Mouse (Mus musculus) fibroblast of lung, adult 2 months (primary cell): ENCODE results near the gene Cdk2ap1.
"Not testable (repeated sequence)": the region's sequence is repeated elsewhere in the genome, so short reads cannot be mapped to it uniquely, and the experiment has no call there.

Experiments used
- DNase-seq: peaks from one replicate; pipeline ENCODE4 v3.0.0-alpha.2; 2011; ENCODE audit warnings: low read depth

Gene Cdk2ap1

DNA sequence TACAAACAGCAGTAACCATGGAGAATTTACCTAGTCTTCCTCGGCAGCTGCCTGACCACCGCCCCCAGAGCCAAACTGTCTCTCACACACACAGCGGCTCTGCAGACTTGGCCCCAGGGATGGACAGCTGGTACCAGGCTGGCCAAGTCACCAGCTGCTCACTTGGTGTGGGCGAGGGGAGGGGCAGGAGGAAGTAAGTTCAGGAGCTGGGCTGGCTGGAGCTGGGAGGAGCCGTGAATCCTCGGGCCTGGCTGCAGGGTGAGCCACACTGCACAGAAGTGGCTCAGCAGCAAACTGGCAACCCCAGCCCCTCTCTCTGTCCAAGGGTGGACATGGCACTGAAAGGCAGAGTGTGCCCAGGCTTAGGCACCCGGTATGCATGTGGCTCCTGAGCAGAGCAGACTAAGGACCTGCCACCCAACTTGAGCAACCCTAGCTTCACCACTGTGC lies 11.7 kb downstream of the Cdk2ap1 start:
- peak; percentile 70 for DNase-seq

GRCm38 (mm10) chr5:124350350-124350749 lies 12.5 kb downstream of the Cdk2ap1 start:
- DNase-seq = no peak

- DNase-seq = no peak
Measured at GRCm38 (mm10) chr5:124349196-124349595, 13.7 kb downstream of the Cdk2ap1 start.

GRCm38 (mm10) chr5:124342897-124343296 lies 20.0 kb downstream of the Cdk2ap1 start:
- DNase-seq = no peak

GRCm38 (mm10) chr5:124341753-124342339 lies 21.0 kb downstream of the Cdk2ap1 start:
- not testable (repeated sequence) for DNase-seq

GRCm38 (mm10) chr5:124338791-124339190 lies 24.1 kb downstream of the Cdk2ap1 start:
- no peak for DNase-seq

DNA sequence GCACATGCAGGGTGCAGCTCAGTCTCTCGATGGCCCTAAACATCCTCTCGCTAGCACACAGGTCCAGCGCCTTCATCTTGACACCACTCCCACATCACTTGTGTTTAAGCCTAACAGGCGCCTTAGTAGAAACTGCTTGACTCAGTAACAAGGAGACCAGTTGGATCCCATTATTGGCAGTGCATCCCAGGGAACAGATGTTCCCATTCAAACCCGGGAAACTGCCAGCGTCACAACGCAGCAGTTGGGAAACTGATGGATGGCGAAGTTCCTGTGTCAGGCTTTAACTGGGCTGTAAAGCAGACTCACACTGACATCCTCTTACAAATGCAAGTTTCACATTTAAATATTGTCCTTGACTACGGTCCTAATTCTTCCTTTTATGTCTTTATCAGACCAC lies 25.0 kb downstream of the Cdk2ap1 start:
- no peak for DNase-seq

DNA sequence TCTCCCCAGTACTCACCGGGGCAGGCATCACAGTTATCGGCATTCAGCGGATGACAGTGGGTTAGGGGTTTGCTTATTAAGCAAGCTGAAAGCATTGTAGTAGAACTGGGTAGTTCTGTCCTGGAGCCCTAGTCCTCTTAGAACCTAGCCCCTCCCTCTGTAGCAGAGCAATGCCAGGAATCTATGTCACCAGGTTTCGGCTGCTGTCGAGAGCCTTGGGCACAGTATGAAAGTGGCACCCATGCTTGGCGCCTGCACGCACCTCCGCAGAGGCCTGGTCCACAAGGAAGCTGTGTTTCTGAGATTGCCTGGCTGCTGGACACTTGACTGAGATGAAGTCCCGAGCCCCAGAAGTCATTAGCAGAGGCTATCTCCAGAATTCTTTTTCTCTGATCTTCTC lies 25.8 kb downstream of the Cdk2ap1 start:
- no peak for DNase-seq

DNA sequence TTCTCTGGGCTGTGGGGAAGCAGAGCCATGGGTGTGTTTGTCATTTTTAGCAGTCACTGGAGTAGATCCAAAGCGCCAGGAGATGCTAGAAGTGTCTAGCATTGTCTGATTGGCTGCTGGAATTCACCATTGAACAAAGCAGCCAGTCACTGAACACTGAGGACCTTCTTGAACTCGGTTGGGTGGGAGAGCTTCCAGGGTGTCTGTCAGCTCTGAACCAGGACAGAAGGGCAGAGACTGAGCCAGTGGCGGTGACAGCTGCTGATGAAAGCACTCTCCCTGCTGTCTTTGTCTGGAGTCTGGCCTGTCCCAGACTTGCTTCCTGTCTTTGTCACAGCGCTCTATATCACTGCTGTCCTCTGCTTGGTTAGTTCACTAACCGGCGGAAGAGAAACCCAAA lies 28.5 kb downstream of the Cdk2ap1 start:
- no peak for DNase-seq

DNA sequence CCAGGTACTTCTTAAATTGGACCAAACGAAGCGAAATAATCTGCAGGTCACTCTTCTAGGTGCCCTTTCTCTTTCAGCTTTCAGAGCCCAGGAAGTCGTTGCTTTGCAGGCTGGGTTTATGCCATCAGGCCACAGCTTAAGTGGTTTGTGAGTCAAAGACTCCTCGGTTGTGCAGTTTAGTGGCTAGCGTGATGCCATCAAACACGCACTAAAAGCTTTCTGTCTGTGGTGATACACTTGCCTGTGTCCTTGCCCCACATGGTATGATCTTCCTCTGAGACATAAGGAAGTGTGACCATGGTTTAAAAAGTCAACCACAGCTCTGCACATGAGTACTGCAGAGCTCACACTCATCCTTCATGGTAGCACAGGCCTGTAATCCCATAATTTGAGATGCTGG lies 32.8 kb downstream of the Cdk2ap1 start:
- DNase-seq = no peak

DNA sequence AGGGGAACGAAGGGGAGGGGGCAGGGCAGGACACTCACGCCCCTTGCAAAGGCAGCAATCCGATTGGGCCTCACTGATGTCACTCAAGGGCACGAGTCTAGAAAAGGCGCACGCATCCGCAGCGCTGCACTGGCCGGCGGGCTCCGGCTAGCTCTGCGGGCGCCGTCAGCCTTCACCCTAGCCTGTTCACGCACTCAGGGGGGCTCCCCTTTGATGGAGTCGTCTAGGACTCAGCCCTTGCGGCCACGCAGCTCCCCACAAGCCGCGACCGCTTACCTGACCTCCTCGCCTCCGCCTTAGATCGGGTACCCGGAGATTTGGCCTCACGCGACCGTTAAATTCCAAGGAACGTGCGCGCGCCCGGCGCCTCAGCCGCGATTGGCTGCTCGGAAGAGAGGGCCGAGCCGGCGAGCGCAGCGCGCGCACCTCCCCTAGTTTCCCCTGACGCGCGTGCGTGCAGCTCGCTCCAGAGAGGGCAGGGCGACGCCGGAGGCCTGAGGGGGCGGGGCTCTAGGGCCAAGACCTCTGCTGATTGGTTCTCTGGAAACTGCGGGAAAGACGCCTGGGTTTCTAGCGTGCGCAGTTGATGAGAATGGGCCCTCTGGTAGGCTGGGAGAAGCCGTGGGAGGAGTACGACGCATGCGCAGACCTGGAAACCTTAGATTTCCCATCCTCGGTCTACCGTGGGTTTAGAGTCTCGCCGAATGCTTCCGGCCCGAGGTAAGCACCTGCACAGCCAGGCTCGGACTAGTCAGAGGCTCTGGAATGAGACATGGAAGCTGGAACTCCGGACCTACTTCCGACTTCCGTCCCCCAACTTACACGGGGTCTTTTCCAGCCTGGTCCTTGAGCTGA lies 35.1 kb downstream of the Cdk2ap1 start, which contains the start of the genes Mphosph9 and 2810006K23Rik:
TSS of gene Mphosph9 (minus strand) at position 463 of the 855 bp plus-strand sequence.
TSS of gene 2810006K23Rik (plus strand) at position 580 of the 855 bp plus-strand sequence.
- DNase-seq = peak; percentile 99

GRCm38 (mm10) chr5:124326829-124327228 lies 36.1 kb downstream of the Cdk2ap1 start:
- no peak for DNase-seq

DNA sequence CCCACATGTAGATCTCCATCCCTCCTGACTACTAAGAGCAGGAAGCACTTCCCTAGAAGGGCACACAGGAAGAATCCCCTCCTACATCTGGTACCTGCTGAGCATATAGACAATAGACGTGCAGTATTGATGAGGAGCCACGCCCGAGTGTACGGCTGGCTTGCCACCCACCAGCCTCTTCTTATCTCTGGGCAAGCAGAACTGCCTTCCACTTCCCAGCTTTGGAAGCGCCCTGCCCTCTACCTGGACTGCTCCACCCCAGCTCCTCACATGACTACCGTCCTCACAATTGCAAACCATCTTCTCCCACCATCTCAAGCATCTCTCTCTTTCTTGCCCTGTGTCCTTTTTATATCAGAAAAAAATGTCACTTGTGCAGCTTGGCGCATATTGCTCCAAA lies 45.2 kb downstream of the Cdk2ap1 start:
- DNase-seq = no peak

GRCm38 (mm10) chr5:124315941-124316340 lies 46.9 kb downstream of the Cdk2ap1 start:
- no peak for DNase-seq

GRCm38 (mm10) chr5:124315498-124315897 lies 47.4 kb downstream of the Cdk2ap1 start:
- no peak for DNase-seq

DNA sequence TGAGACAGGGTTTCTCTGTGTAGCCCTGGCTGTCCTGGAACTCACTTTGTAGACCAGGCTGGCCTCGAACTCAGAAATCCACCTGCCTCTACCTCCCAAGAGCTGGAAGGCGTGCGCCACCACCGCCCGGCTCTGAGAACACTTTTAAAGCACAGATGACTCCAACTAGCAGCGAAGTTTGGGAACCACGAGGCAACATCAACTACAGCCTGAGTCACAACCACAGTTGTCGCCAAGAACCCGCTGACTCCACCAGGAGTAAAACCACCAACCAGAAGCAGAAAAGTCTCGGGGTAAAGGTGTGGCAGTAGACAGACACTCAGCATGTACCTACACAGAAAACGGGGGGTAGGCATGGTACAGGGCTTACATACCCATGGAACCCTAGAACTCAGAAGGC lies 52.8 kb downstream of the Cdk2ap1 start:
- no peak for DNase-seq

GRCm38 (mm10) chr5:124309155-124309554 lies 53.7 kb downstream of the Cdk2ap1 start:
- no peak for DNase-seq

DNA sequence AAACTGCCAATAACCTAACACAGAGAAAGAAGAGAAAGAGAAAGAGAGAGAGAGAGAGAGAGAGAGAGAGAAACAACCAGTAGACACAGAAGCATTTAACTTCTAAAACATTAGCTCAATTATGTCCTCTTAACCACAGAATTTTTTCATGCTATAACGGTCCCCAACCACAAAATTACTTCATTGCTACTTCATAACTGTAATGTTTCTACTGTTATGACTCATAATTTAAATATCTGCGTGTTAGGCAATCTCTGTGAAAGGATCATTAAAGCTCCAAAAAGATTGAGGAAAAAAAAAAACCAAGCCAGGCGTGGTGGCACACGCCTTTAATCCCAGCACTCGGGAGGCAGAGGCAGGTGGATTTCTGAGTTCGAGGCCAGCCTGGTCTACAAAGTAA lies 60.0 kb downstream of the Cdk2ap1 start:
- DNase-seq = peak; percentile 51

DNA sequence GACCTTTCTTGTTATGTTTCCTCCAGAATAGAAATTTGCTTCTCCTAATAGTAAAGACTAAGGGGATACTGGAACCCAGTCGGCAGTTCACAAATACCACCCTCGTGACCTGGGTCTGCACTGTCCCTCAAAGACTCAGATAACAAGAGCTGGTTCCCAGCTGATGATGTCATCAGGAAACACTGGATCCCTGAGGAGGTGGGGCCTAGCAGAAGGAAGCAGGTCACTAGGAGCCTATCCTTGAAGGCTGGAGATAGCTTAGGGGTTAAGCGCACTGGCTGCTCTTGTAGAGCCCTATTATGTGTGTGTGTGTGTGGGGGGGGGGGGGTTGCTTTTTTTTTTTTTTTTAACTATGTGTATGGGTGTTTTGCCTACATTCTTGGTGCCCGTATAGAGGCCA lies 62.8 kb downstream of the Cdk2ap1 start:
- no peak for DNase-seq

GRCm38 (mm10) chr5:124299307-124299706 lies 63.6 kb downstream of the Cdk2ap1 start:
- DNase-seq = not testable (repeated sequence)

- no peak for DNase-seq
Measured at GRCm38 (mm10) chr5:124296475-124296874, 66.4 kb downstream of the Cdk2ap1 start.
